Mouse (Mus musculus): ENCODE data around the gene Vps37b.

Gene Vps37b

GRCm38 (mm10) chr5:124025146-124025545 lies 6.9 kb downstream of the Vps37b start:
- in situ Hi-C loops (cut with MboI, MseI), result no loop called here

GRCm38 (mm10) chr5:124024677-124025076 lies 7.4 kb downstream of the Vps37b start:
- in situ Hi-C loops (cut with MboI, MseI), result no loop called here

- in situ Hi-C loops (cut with MboI, MseI), result no loop called here
Measured at GRCm38 (mm10) chr5:124022365-124022764, 9.7 kb downstream of the Vps37b start.

GRCm38 (mm10) chr5:124021701-124022100 lies 10.4 kb downstream of the Vps37b start:
- in situ Hi-C loops (cut with MboI, MseI), result no loop called here

- in situ Hi-C loops (cut with MboI, MseI), result no loop called here
Measured at GRCm38 (mm10) chr5:124021148-124021547, 10.9 kb downstream of the Vps37b start.

- in situ Hi-C loops (cut with MboI, MseI), result no loop called here
Measured at GRCm38 (mm10) chr5:124019348-124020216, 12.5 kb downstream of the Vps37b start.

- in situ Hi-C loops (cut with MboI, MseI), result no loop called here
Measured at GRCm38 (mm10) chr5:124018651-124019050, 13.4 kb downstream of the Vps37b start.

- in situ Hi-C loops (cut with MboI, MseI), result no loop called here
Measured at GRCm38 (mm10) chr5:124017941-124018340, 14.1 kb downstream of the Vps37b start.

- in situ Hi-C loops (cut with MboI, MseI), result no loop called here
Measured at GRCm38 (mm10) chr5:124016291-124016821, 15.7 kb downstream of the Vps37b start.

GRCm38 (mm10) chr5:124015727-124016126 lies 16.3 kb downstream of the Vps37b start:
- in situ Hi-C loops (cut with MboI, MseI), result no loop called here

- in situ Hi-C loops (cut with MboI, MseI), result no loop called here
Measured at GRCm38 (mm10) chr5:124014791-124015251, 17.2 kb downstream of the Vps37b start.

- in situ Hi-C loops (cut with MboI, MseI), result no loop called here
Measured at GRCm38 (mm10) chr5:124014180-124014579, 17.9 kb downstream of the Vps37b start.

GRCm38 (mm10) chr5:124013747-124014146 lies 18.3 kb downstream of the Vps37b start:
- in situ Hi-C loops (cut with MboI, MseI), result no loop called here

- in situ Hi-C loops (cut with MboI, MseI), result no loop called here
Measured at GRCm38 (mm10) chr5:124012885-124013284, 19.2 kb downstream of the Vps37b start.

GRCm38 (mm10) chr5:124011927-124012326 lies 20.1 kb downstream of the Vps37b start:
- in situ Hi-C loops (cut with MboI, MseI), result no loop called here

- in situ Hi-C loops (cut with MboI, MseI), result no loop called here
Measured at GRCm38 (mm10) chr5:124010910-124011655, 21.0 kb downstream of the Vps37b start.

GRCm38 (mm10) chr5:124010077-124010476 lies 22.0 kb downstream of the Vps37b start:
- in situ Hi-C loops (cut with MboI, MseI), result no loop called here

- in situ Hi-C loops (cut with MboI, MseI), result no loop called here
Measured at GRCm38 (mm10) chr5:124006891-124007491, 25.1 kb downstream of the Vps37b start.

- in situ Hi-C loops (cut with MboI, MseI), result no loop called here
Measured at GRCm38 (mm10) chr5:124006082-124006873, 25.8 kb downstream of the Vps37b start.

- in situ Hi-C loops (cut with MboI, MseI), result no loop called here
Measured at GRCm38 (mm10) chr5:124005591-124005990, 26.5 kb downstream of the Vps37b start.

GRCm38 (mm10) chr5:124005151-124005500 lies 26.9 kb downstream of the Vps37b start:
- in situ Hi-C loops (cut with MboI, MseI), result no loop called here

Data from regulatory T cell (primary cell).